Mouse (Mus musculus) forebrain, embryonic 15.5 days (tissue): ENCODE data around the gene Efna1. TPM values are rescaled to one million over a fixed set of nuclear protein-coding genes. Genes with fewer than 3 reads are reported as not detected.

Experiments
- ATAC-seq: fragments of 200-750 bp; cut with Nextera tagmentation; replicated peaks from 2 replicates; pipeline ENCODE4 v1.8.0; 2017; ENCODE audit warnings: mild to moderate bottlenecking, moderate TSS enrichment, moderate library complexity
- H3K27ac ChIP-seq: fragments of 300-500 bp; sonication (generic); replicated peaks from 2 replicates; pipeline ENCODE4 v1.5.1; 2015; ENCODE audit warnings: mild to moderate bottlenecking, inconsistent platforms
- H3K27me3 ChIP-seq: fragments of 300-500 bp; sonication (generic); 2 replicates; pipeline ENCODE4 v1.6.1; 2015; ENCODE audit warnings: inconsistent platforms
- H3K36me3 ChIP-seq: fragments of 300-500 bp; sonication (generic); 2 replicates; pipeline ENCODE4 v1.6.1; 2015; ENCODE audit warnings: mild to moderate bottlenecking, inconsistent platforms
- H3K4me1 ChIP-seq: fragments of 300-500 bp; sonication (generic); 2 replicates; pipeline ENCODE4 v1.6.1; 2015; ENCODE audit warnings: inconsistent platforms
- H3K4me2 ChIP-seq: fragments of 300-500 bp; sonication (generic); replicated peaks from 2 replicates; pipeline ENCODE4 v1.6.1; 2015; ENCODE audit warnings: mild to moderate bottlenecking, inconsistent platforms
- H3K4me3 ChIP-seq: fragments of 300-500 bp; sonication (generic); 2 replicates; pipeline ENCODE4 v1.5.1; 2015; ENCODE audit warnings: mild to moderate bottlenecking, inconsistent platforms
- H3K9ac ChIP-seq: fragments of 300-500 bp; sonication (generic); replicated peaks from 2 replicates; pipeline ENCODE4 v1.6.1; 2015; ENCODE audit warnings: mild to moderate bottlenecking, inconsistent platforms
- H3K9me3 ChIP-seq: fragments of 300-500 bp; sonication (generic); 2 replicates; pipeline ENCODE4 v1.6.1; 2016; ENCODE audit warnings: inconsistent platforms
- WGBS: fragments of 180-500 bp; shearing (Covaris S2); methylation state at CpG from one replicate; pipeline ENCODE4 v1.1.7; 2015; ENCODE audit warnings: mixed read lengths; 5-methylcytosine and 5-hydroxymethylcytosine counted together
- polyA plus RNA-seq: library from polyadenylated mRNA; unstranded; fragments of >200 nt; fragmentation: Nextera tagmentation; extraction: Ambion mirVana; gene quantifications from 2 replicates; pipeline ENCODE4 v1.2.1, GENCODE M21; 2015

Gene Efna1
- polyA plus RNA-seq: 9.2 and 9.9 TPM in 2 replicates

GRCm38 (mm10) chr3:89280606-89281511 is at the start of gene Efna1:
Gene Efna1, minus strand, starts transcription at chr3:89281142.
- peak; percentile 24 for ATAC-seq
- Histone ChIP-seq H3K9me3 (no peaks in the 10 kb centered on the region), H3K9ac (peak within 1 kb of the TSS; percentile 44), H3K36me3 (no peaks in the 10 kb centered on the region), H3K27me3 (peaks cover 5% of the 10 kb centered on the region; the same call in 1 of the 2 replicates), H3K4me1 (peaks cover 41% of the 10 kb centered on the region), H3K4me3 (peak within 1 kb of the TSS; percentile 49), H3K4me2 (peak within 1 kb of the TSS; percentile 92), H3K27ac (peak within 1 kb of the TSS; percentile 53)
- WGBS: under 1% methylated on average over 52 of the region's 52 CpGs

GRCm38 (mm10) chr3:89330346-89330745 is 49.4 kb upstream of the Efna1 start:
- no peak for ATAC-seq
- H3K27ac ChIP-seq: no peak overlapping the region
- H3K4me1 ChIP-seq: peaks cover 33% of the 10 kb centered on the region
- H3K27me3 ChIP-seq: no peaks in the 10 kb centered on the region
- WGBS: 36% methylated on average over 3 of the region's 3 CpGs
- H3K9me3 ChIP-seq: no peaks in the 10 kb centered on the region
- no peak overlapping the region for H3K9ac ChIP-seq
- H3K4me3 ChIP-seq: no peak overlapping the region
- peaks cover 9% of the 10 kb centered on the region; the same call in 1 of the 2 replicates for H3K36me3 ChIP-seq
- no peak overlapping the region for H3K4me2 ChIP-seq

DNA sequence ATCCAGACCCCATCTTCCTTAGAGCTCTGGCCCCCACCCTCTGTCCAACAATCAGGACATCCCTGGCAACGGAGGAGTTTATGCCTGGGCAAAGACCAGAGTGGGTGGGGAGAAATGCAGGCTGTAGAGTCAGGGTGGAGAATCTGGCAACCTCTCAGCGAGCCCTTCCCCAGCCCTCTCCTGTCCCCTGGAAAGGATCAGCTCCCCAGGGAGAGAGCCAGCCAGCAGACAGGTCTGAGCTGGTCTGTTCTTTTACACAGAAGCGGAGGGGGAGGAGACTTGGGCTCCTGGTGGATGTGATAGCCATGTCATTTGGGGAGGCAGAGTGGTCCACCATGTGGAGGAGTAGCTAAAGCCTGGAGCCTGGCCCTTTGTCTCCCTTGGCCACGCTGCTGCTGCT is 47.7 kb upstream of the Efna1 start:
- Histone ChIP-seq H3K27me3 (no peaks in the 10 kb centered on the region), H3K4me1 (peaks cover 33% of the 10 kb centered on the region), H3K4me3 (no peak overlapping the region), H3K9me3 (no peaks in the 10 kb centered on the region), H3K9ac (no peak overlapping the region), H3K4me2 (no peak overlapping the region), H3K36me3 (peaks cover 1% of the 10 kb centered on the region; the same call in 1 of the 2 replicates), H3K27ac (no peak overlapping the region)
- ATAC-seq: no peak
- WGBS: 17% methylated on average over 4 of the region's 4 CpGs

- Histone ChIP-seq H3K36me3 (no peaks in the 10 kb centered on the region), H3K9ac (no peak overlapping the region), H3K4me2 (no peak overlapping the region), H3K4me1 (peaks cover 28% of the 10 kb centered on the region), H3K27me3 (no peaks in the 10 kb centered on the region), H3K27ac (no peak overlapping the region), H3K9me3 (no peaks in the 10 kb centered on the region), H3K4me3 (no peak overlapping the region)
- ATAC-seq: no peak
- 71% methylated on average over 9 of the region's 9 CpGs for WGBS
Measured at GRCm38 (mm10) chr3:89327371-89327870, 46.5 kb upstream of the Efna1 start.

DNA sequence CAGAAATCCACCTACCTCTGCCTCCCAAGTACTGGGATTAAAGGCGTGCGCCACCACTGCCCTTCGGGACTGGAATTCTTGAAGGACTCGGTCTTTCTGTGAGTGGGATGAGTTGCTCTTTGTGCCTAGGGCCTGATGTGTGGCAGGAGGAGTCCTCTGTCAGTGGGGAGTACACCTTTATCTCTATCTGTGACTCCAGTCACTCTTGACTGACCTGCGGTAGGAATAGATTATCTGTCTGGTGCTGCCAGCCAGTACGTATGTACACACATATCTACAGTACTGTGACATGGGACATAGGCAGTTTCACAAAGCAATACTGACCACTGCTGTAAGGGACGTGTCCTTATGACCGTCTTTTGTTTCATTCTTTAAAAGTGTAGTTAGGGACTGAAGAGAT is 44.9 kb upstream of the Efna1 start:
- Histone ChIP-seq H3K4me3 (no peak overlapping the region), H3K9ac (no peak overlapping the region)

GRCm38 (mm10) chr3:89322514-89323165 is 41.7 kb upstream of the Efna1 start, which contains the start of gene Efna3:
Gene Efna3, minus strand, starts transcription at chr3:89322965.
- Histone ChIP-seq H3K9ac (peak within 1 kb of the TSS; percentile 79), H3K27me3 (peaks cover 27% of the 10 kb centered on the region), H3K36me3 (no peaks in the 10 kb centered on the region), H3K9me3 (no peaks in the 10 kb centered on the region), H3K4me2 (peak within 1 kb of the TSS; percentile 93), H3K4me1 (peaks cover 50% of the 10 kb centered on the region), H3K27ac (peak within 1 kb of the TSS; percentile 90), H3K4me3 (peak within 1 kb of the TSS; percentile 65)
- peak; percentile 59 for ATAC-seq
- WGBS: under 1% methylated on average over 49 of the region's 53 CpGs

More for the DNA sequence above, 44.9 kb upstream of the Efna1 start:
- Histone ChIP-seq H3K27me3 (peaks cover 3% of the 10 kb centered on the region; the same call in 1 of the 2 replicates), H3K4me1 (peaks cover 28% of the 10 kb centered on the region), H3K4me2 (no peak overlapping the region), H3K9me3 (no peaks in the 10 kb centered on the region), H3K36me3 (no peaks in the 10 kb centered on the region), H3K27ac (no peak overlapping the region)
- ATAC-seq: no peak
- 92% methylated on average over 8 of the region's 8 CpGs for WGBS

DNA sequence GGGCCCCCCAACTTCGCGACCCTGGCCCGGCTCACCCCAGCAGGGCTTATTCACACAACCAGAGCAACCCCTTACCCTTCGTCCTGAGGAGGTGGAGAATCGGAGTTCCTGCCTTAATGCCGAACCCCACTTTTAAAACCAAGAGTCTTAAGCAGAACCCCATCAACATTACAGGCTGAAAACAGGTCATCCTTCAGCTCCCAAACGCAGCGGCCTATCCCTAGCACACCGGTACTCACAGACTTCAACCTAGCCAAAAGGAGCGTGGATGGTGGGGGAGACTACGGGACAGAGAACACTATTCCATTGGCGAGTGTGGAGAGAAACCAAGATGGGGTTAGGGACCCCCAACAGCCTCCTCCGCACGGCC is 41.2 kb upstream of the Efna1 start:
- peak overlapping the region; percentile 93 for H3K4me2 ChIP-seq
- H3K27ac ChIP-seq: peak overlapping the region; percentile 90
- H3K4me3 ChIP-seq: peak overlapping the region; percentile 65
- peaks cover 54% of the 10 kb centered on the region for H3K4me1 ChIP-seq
- peak overlapping the region; percentile 79 for H3K9ac ChIP-seq
- peak; percentile 2; the same call in 1 of the 2 replicates for ATAC-seq
- no peaks in the 10 kb centered on the region for H3K9me3 ChIP-seq
- peaks cover 27% of the 10 kb centered on the region for H3K27me3 ChIP-seq
- 2% methylated on average over 14 of the region's 14 CpGs for WGBS
- no peaks in the 10 kb centered on the region for H3K36me3 ChIP-seq

- WGBS: 1% methylated on average over 63 of the region's 66 CpGs
- H3K36me3 ChIP-seq: no peaks in the 10 kb centered on the region
- peak overlapping the region; percentile 79 for H3K9ac ChIP-seq
- ATAC-seq: peak; percentile 37
- no peaks in the 10 kb centered on the region for H3K9me3 ChIP-seq
- peaks cover 60% of the 10 kb centered on the region for H3K4me1 ChIP-seq
- H3K4me2 ChIP-seq: peak overlapping the region; percentile 93
- H3K4me3 ChIP-seq: peak overlapping the region; percentile 65
- peak overlapping the region; percentile 90 for H3K27ac ChIP-seq
- peaks cover 27% of the 10 kb centered on the region for H3K27me3 ChIP-seq
Measured at GRCm38 (mm10) chr3:89321183-89322130, 40.5 kb upstream of the Efna1 start.

- ATAC-seq: no peak
- Histone ChIP-seq H3K4me3 (peak overlapping the region; percentile 65), H3K9me3 (no peaks in the 10 kb centered on the region), H3K27ac (peak overlapping the region; percentile 90), H3K9ac (peak overlapping the region; percentile 79), H3K27me3 (peaks cover 31% of the 10 kb centered on the region), H3K36me3 (no peaks in the 10 kb centered on the region), H3K4me2 (peak overlapping the region; percentile 93), H3K4me1 (peaks cover 68% of the 10 kb centered on the region)
- under 1% methylated on average over 41 of the region's 41 CpGs for WGBS
Measured at GRCm38 (mm10) chr3:89320581-89321182, 39.7 kb upstream of the Efna1 start.

GRCm38 (mm10) chr3:89319591-89320350 is 38.8 kb upstream of the Efna1 start:
- Histone ChIP-seq H3K27ac (peak overlapping the region; percentile 90), H3K9ac (peak overlapping the region; percentile 79), H3K9me3 (no peaks in the 10 kb centered on the region), H3K4me1 (peaks cover 77% of the 10 kb centered on the region), H3K27me3 (peaks cover 32% of the 10 kb centered on the region), H3K4me3 (peak overlapping the region; percentile 65), H3K4me2 (peak overlapping the region; percentile 93), H3K36me3 (no peaks in the 10 kb centered on the region)
- WGBS: 4% methylated on average over 58 of the region's 58 CpGs
- ATAC-seq: no peak
